In the genomic region with DNA sequence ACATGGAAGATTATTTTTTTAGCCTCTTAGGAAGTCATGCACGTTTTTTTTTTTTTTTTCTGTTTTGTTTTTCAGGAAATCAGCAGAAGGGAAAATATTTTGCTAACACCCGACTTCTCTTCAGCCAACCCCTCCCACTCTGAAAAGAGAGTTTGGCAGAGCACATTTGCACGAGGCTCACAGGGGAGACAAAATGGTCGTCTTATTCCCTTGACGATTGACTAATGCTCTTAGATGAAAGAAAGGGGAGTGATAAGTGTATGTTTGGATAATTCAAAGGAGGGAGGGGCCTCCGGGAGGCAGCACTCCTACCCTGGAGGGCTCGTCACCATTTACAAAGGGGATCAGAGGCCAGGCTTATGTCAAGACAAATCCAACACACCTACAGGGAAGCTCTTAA, we compare ENCODE assay signal across 18 mouse cellular contexts.
"Had no signal": no experiment of that assay in that cellular context is flagged by ENCODE, and none has a peak within 500 bp of the region (broad histone marks: within the 10 kb centered on the region; RNA-seq: fewer than 3 reads in every experiment).

No protein-coding gene starts in this region.

- H3K4me2 ChIP-seq: kidney, embryonic 15.5 days; liver, embryonic 15.5 days; midbrain, embryonic 13.5 days; neural tube, embryonic 13.5 days had no signal

- H3K4me3 ChIP-seq: kidney, embryonic 15.5 days; left cerebral cortex, adult 2 months; liver, embryonic 15.5 days; midbrain, embryonic 10.5 days; midbrain, embryonic 13.5 days; myocyte; neural tube, embryonic 13.5 days had no signal

- H3K4me1 ChIP-seq: liver, embryonic 15.5 days had no signal

- H3K9me3 ChIP-seq: kidney, embryonic 15.5 days; liver, embryonic 15.5 days; midbrain, embryonic 13.5 days; neural tube, embryonic 13.5 days had no signal

- DNase-seq: kidney, adult 8-10 months; kidney, postnatal 10 days; kidney, postnatal 36 days; layer of hippocampus, postnatal 36 days; lung, adult 2 months; right cerebral cortex, postnatal 25 days; thymus, adult 18-20 months; thymus, postnatal 36 days had no signal

- H3K27ac ChIP-seq: kidney, embryonic 15.5 days; left cerebral cortex, adult 2 months; liver, embryonic 15.5 days; macrophage; midbrain, embryonic 10.5 days; midbrain, embryonic 13.5 days; neural tube, embryonic 13.5 days had no signal

- H3K9ac ChIP-seq: kidney, embryonic 15.5 days; liver, embryonic 15.5 days; midbrain, embryonic 13.5 days; neural tube, embryonic 13.5 days had no signal

- H3K27me3 ChIP-seq: kidney, embryonic 15.5 days had no signal

- ATAC-seq: lung, postnatal 0 days; midbrain, embryonic 13.5 days; midbrain, embryonic 16.5 days had no signal

- H3K36me3 ChIP-seq: kidney, embryonic 15.5 days; liver, embryonic 15.5 days; midbrain, embryonic 10.5 days; midbrain, embryonic 13.5 days; neural tube, embryonic 13.5 days had no signal
